Mouse (Mus musculus) midbrain, embryonic 10.5 days (tissue): ENCODE data around the gene Tmem30c. TPM values are rescaled to one million over a fixed set of nuclear protein-coding genes. Genes with fewer than 3 reads are reported as not detected.

Experiments used
- DNase-seq: peaks from one replicate; pipeline ENCODE4 v3.0.0-alpha.2; 2017; ENCODE audit warnings: low spot score
- H3K27ac ChIP-seq: fragments of 300-500 bp; sonication (generic); replicated peaks from 2 replicates; pipeline ENCODE4 v1.5.1; 2016; ENCODE audit warnings: mild to moderate bottlenecking
- H3K27me3 ChIP-seq: fragments of 300-500 bp; sonication (generic); 2 replicates; pipeline ENCODE4 v1.6.1; 2016; ENCODE audit warnings: low read depth, mild to moderate bottlenecking; ENCODE audit not compliant: poor library complexity, severe bottlenecking
- H3K36me3 ChIP-seq: fragments of 300-500 bp; sonication (generic); 2 replicates; pipeline ENCODE4 v1.6.1; 2016; ENCODE audit warnings: mild to moderate bottlenecking, moderate library complexity
- H3K4me1 ChIP-seq: fragments of 300-500 bp; sonication (generic); 2 replicates; pipeline ENCODE4 v1.6.1; 2016
- H3K4me3 ChIP-seq: fragments of 300-500 bp; sonication (generic); 2 replicates; pipeline ENCODE4 v1.5.1; 2016; ENCODE audit warnings: mild to moderate bottlenecking, moderate library complexity
- H3K9me3 ChIP-seq: fragments of 300-500 bp; sonication (generic); replicated peaks from 2 replicates; pipeline ENCODE4 v1.6.1; 2016; ENCODE audit warnings: mild to moderate bottlenecking
- WGBS: fragments of 180-500 bp; shearing (Covaris S2); methylation state at CpG from one replicate; pipeline ENCODE4 v1.1.7; 2016; 5-methylcytosine and 5-hydroxymethylcytosine counted together
- polyA plus RNA-seq: library from polyadenylated mRNA; unstranded; fragments of >200 nt; fragmentation: Nextera tagmentation; extraction: Ambion mirVana; gene quantifications from 2 replicates; pipeline ENCODE4 v1.2.1, GENCODE M21; 2016

Tmem30c gene
- polyA plus RNA-seq, 1 experiment from 2014 or later, result 0.09 TPM

DNA sequence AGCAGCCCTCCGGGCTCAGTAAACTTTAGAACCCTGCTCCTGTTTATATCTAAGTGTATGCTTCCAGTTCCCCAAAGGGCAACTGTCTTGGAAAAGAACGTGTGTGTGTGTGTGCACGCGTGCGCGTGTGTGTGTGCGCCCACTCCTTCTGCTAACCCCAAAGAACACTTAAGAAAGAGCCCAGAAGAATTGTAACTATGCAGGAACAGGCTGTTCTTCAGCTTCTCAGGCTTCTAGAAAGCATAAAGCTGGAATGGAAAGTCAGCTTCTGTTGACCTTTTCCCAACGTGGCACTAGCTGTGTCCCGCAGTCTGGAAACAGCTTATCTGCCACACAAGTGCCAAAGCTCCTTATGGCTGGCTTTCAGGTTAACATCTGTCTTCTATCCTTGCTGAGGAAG lies 22.4 kb upstream of the Tmem30c start:
- Histone ChIP-seq H3K4me3 (no peak overlapping the region), H3K9me3 (no peaks in the 10 kb centered on the region), H3K27ac (no peak overlapping the region), H3K36me3 (no peaks in the 10 kb centered on the region), H3K27me3 (no peaks in the 10 kb centered on the region), H3K4me1 (no peaks in the 10 kb centered on the region)
- WGBS, result 94% methylated on average over 9 of the region's 9 CpGs
- no peak for DNase-seq

DNA sequence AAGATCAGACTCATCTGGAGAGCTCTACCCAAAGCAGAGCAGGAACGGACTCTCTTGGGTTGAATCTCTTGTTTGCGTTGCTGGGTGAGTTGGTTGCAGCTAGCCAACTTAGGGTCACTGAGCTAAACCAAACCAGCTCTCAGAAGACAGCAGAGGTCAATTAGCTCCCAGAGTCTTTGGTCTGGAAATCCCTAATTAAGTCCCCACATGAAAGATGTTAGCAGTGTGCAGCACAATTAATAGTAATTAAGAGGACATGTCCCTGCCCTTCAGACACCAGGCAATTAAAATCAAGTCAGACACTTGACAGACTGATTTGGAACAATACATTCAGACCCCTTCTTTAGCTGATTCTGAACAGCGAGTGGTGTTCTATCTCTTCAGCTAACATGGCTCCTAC lies 21.6 kb upstream of the Tmem30c start:
- H3K27ac ChIP-seq, result no peak overlapping the region
- no peaks in the 10 kb centered on the region for H3K9me3 ChIP-seq
- H3K36me3 ChIP-seq, result no peaks in the 10 kb centered on the region
- 82% methylated on average over 3 of the region's 3 CpGs for WGBS
- no peak overlapping the region for H3K4me3 ChIP-seq
- H3K27me3 ChIP-seq, result no peaks in the 10 kb centered on the region
- DNase-seq, result no peak
- H3K4me1 ChIP-seq, result no peaks in the 10 kb centered on the region

DNA sequence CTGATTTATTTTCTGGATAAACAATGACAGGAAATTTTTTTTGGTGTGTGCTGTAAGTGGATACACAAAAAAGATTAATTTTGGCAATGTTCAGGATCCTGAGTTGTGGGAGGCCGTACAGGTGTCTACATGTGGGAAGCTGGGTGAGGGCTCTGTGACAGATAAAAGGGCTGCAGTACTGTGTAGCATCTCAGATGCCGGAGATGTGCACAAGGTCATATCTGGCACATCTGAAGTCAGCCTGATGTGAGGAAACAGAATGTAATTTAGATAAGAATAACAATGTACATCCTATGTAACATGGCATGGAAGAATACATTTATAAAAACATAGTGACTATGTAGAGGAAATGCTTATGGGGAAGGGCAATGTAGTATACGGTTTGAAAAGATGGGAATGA lies 20.8 kb upstream of the Tmem30c start:
- no peaks in the 10 kb centered on the region for H3K9me3 ChIP-seq
- no peak overlapping the region for H3K27ac ChIP-seq
- H3K4me3 ChIP-seq, result no peak overlapping the region
- DNase-seq, result no peak
- 92% methylated on average over 3 of the region's 3 CpGs for WGBS
- H3K4me1 ChIP-seq, result no peaks in the 10 kb centered on the region
- H3K27me3 ChIP-seq, result no peaks in the 10 kb centered on the region
- no peaks in the 10 kb centered on the region for H3K36me3 ChIP-seq

DNA sequence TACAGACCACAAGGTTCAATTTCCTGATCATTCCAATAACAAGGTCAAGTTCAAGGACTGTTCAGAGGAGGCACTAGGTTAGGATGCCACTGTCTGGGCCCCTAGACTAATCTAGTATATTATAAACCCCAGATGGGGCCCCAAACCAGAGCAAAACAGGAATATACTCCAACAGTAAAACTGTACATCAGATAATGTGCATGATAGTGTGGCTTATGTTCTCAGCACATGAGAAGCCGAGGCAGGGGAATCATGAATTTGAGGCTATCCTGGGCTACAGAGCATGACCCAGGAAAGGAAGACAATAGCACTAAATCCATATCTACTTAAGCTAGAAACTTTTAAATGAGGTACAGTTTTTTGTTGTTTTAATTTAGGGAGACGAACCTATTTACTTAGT lies 19.5 kb upstream of the Tmem30c start:
- H3K9me3 ChIP-seq, result no peaks in the 10 kb centered on the region
- DNase-seq, result no peak
- 87% methylated on average over 2 of the region's 2 CpGs for WGBS
- H3K27me3 ChIP-seq, result no peaks in the 10 kb centered on the region
- no peaks in the 10 kb centered on the region for H3K4me1 ChIP-seq
- no peaks in the 10 kb centered on the region for H3K36me3 ChIP-seq
- H3K27ac ChIP-seq, result no peak overlapping the region
- no peak overlapping the region for H3K4me3 ChIP-seq

DNA sequence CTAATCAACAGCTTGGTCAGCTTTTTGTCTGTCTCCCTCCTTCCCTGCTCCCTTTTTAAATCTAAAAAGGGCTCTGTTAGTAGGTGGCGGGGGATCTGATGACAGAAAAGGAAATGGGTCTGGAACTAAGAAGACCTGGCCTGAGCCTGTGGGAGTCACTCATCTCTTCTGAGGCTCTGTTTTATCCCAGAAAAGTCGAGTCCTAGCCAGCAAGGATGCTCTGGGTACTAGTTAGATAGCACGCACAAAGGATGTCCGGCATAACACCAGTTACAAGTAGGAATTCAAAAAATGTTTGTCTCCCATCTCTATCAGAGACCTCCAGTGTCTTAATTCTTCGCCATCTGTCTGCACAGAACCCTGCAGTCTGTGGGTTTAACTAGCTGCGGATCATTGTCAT lies 12.8 kb upstream of the Tmem30c start:
- H3K9me3 ChIP-seq, result no peaks in the 10 kb centered on the region
- H3K36me3 ChIP-seq, result no peaks in the 10 kb centered on the region
- H3K4me1 ChIP-seq, result peaks cover 8% of the 10 kb centered on the region
- H3K27me3 ChIP-seq, result no peaks in the 10 kb centered on the region
- H3K27ac ChIP-seq, result no peak overlapping the region
- WGBS, result 82% methylated on average over 6 of the region's 6 CpGs
- no peak overlapping the region for H3K4me3 ChIP-seq
- DNase-seq, result no peak

DNA sequence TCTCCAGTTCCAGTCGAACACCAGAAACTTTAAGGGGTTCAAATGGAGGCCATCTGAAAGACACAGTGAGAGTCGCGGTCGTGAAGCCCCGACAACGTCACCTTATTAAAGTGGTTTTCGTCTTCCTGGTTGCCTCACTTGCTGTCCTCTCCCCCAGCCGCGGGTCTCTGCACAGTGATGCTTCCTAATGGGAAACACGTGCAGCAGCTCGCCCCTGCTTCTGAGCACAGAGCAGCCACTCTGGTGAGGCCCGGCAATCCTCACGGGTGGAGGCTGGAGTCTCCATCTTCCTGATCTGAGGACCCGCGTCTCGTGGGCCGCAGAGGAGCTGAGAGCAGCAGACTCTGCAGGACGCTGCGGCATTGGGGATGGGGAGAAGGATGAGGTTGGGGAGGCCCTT lies 11.1 kb upstream of the Tmem30c start:
- H3K4me1 ChIP-seq, result peaks cover 8% of the 10 kb centered on the region
- no peaks in the 10 kb centered on the region for H3K9me3 ChIP-seq
- DNase-seq, result peak; percentile 34
- H3K4me3 ChIP-seq, result no peak overlapping the region
- no peaks in the 10 kb centered on the region for H3K36me3 ChIP-seq
- H3K27me3 ChIP-seq, result no peaks in the 10 kb centered on the region
- 65% methylated on average over 19 of the region's 19 CpGs for WGBS
- peak overlapping the region; percentile 52; the same call in 1 of the 2 replicates for H3K27ac ChIP-seq

DNA sequence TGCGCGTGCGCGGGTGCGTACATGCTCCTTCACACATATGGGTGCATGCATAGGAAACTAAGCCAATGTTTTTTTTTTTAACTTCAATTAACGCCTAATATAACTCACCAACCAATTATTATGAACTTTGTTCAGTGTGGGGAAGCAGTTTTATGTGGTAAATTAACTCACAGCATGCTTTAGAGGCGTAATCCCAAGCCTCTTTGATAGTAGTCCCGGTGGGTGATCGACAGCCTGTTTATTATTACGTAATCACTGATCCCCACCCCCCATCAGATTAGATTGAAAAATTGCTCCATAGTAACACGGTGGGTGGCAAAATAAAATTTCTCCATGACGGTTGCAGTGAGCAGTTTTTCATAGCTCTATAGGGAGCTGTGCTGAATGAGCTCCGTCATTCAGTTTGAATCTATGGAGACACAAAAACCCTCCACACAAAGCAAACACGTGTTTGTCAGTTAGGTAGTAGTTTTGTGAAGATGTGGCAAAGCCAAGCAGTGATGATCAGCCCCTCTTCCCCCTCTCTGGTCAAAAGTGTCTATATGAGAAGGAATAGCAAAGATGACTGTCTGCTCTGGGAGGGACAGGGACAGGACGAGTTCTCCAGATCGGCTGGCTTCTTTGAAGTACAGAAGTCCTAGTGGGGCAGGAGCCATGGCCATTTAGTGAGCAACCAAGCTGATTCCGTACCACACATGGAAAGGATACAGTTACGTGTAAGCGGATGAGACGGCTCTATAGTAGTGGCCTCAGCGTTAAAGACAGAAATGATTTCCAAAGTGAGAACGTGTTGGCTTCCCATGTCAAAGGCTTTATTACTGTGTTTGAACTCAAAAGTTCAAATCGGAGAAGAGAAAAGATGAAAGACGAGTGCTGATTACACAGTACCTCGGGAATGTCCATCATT lies 10.4 kb upstream of the Tmem30c start:
- no peak overlapping the region for H3K27ac ChIP-seq
- H3K27me3 ChIP-seq, result no peaks in the 10 kb centered on the region
- no peak for DNase-seq
- WGBS, result 80% methylated on average over 25 of the region's 25 CpGs
- no peaks in the 10 kb centered on the region for H3K36me3 ChIP-seq
- peaks cover 8% of the 10 kb centered on the region for H3K4me1 ChIP-seq
- no peak overlapping the region for H3K4me3 ChIP-seq
- H3K9me3 ChIP-seq, result no peaks in the 10 kb centered on the region

DNA sequence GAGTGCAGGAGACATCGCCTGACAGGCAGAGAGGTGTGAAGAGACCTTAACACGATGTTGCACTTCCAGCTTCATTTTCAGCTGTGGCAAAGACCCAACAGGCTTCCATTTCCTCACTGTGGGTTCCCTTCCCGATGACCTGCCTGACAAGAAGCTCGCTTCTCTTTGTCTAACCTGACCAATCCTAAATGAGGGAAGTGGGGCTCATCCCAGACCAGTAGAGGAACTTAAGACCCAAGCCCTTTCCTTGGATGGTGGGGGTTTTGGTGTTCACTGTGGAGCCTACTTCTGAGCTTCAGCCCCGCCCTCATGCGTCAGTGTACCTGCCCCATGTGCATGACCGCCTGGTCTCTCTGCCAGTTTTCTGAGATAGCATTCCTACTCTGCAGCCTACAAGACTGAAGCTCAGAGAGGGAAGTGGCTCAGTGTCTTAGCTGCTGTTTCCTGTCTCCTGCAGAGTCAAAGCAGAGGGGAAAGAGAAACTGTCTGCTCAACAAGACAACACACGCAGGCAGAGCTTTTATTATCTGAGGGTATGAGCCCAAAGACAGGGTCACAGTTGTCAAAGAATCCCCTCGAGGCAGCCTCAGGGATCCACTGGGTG lies 8.9 kb upstream of the Tmem30c start:
- 82% methylated on average over 9 of the region's 9 CpGs for WGBS
- Histone ChIP-seq H3K27me3 (no peaks in the 10 kb centered on the region), H3K4me3 (no peak overlapping the region), H3K4me1 (peaks cover 8% of the 10 kb centered on the region), H3K9me3 (no peaks in the 10 kb centered on the region), H3K27ac (no peak overlapping the region), H3K36me3 (no peaks in the 10 kb centered on the region)
- DNase-seq, result no peak

DNA sequence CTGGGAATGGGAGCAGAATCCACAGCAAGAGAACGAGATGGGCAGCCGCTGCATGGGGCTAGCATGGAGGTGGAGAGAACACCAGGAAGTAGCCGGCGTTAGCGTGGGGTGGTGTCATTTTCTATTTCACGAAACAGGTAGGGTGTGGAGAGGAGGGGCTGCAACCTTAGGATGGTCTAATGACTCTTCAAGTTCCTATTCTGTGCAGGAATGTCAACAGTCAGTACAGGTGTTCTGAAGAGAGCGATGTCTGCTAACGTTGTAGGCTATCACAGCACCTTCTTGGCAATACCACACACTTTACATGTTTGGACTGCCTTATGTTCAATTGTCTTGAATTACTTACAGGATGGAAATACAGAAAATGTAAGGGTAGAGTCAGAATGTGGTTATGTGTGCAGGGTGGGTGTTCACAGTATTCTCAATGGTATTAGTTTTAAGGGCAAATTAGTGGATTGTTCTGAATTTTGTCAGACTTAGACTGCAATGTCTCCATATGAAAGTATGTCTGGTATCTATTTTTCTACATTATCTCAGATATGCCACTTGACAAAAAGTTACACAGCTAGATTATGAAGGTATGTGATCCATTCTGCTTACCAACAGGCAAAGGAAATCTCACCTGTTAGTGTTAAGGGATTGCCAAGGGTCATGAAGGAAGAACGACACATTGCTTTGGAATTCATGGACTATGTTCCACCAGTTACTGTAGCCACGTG lies 2.7 kb upstream of the Tmem30c start:
- H3K4me3 ChIP-seq, result no peak overlapping the region
- H3K27ac ChIP-seq, result no peak overlapping the region
- no peaks in the 10 kb centered on the region for H3K4me1 ChIP-seq
- 90% methylated on average over 10 of the region's 10 CpGs for WGBS
- no peaks in the 10 kb centered on the region for H3K9me3 ChIP-seq
- no peak for DNase-seq
- H3K27me3 ChIP-seq, result no peaks in the 10 kb centered on the region
- H3K36me3 ChIP-seq, result no peaks in the 10 kb centered on the region

DNA sequence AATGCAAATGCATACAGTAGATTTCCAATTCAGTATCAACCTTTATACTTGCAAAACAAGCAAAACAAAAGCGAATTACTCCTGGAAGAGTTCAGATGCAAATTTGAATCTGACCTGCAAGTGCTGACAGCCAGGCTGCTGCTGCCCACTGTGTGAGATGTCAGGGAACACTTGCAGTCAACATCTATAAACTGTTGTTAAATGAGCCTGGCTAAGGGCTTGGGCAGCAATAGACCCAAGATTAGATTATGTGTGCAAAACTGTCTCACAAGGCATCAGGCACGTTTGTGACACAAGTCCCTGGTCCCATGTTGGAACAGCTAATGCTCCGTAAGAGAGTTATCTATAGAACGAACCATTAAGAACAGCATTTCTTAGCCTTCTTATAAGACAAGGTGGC lies 369 bp downstream of the Tmem30c start:
- Histone ChIP-seq H3K9me3 (no peaks in the 10 kb centered on the region), H3K4me3 (no peak overlapping the region), H3K4me1 (no peaks in the 10 kb centered on the region), H3K36me3 (no peaks in the 10 kb centered on the region), H3K27me3 (no peaks in the 10 kb centered on the region), H3K27ac (no peak overlapping the region)
- no peak for DNase-seq
- WGBS, result 68% methylated on average over 4 of the region's 4 CpGs

DNA sequence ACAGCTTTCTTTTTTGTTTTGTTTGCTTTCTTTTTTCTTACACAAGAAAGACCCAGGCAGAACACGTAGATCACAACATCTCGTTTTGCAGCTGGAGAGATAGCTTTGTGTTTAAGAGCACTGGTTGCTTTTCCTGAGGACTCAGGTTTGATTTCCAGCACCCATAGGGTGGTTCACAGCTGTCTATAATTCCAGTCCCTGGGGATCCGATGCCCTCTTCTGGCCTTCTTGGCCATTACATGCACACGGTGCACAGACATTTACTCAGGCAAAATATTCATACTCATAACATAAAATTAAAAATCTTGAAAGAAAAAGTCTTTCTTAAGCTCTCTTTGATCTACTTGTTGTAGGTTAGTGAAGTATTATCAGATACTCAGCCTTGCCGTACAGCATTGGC lies 969 bp downstream of the Tmem30c start:
- H3K36me3 ChIP-seq, result no peaks in the 10 kb centered on the region
- no peak for DNase-seq
- H3K27ac ChIP-seq, result no peak overlapping the region
- whole genome bisulfite sequencing, result 95% methylated on average over 5 of the region's 5 CpGs
- no peaks in the 10 kb centered on the region for H3K4me1 ChIP-seq
- H3K27me3 ChIP-seq, result no peaks in the 10 kb centered on the region
- H3K9me3 ChIP-seq, result no peaks in the 10 kb centered on the region
- no peak overlapping the region for H3K4me3 ChIP-seq

DNA sequence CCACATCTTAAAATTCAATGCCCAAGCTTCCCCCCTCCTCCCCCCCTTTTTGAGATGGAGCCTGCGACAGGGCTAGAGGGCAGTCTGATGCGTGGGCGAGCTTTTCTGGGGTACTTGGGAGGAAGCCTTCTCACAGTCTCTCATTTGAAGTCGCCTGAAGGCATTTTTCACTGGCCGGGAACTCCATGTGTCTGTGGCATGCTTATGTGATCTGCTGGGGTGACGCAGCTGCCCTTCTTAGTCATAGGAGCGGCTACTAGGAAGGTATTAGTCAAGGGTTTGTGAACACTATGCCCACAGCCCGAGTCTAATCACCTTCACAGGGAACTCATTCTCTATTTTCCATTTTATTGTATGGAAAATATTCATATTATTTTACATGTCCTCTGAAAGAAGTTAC lies 11.2 kb downstream of the Tmem30c start:
- no peak overlapping the region for H3K4me3 ChIP-seq
- H3K36me3 ChIP-seq, result no peaks in the 10 kb centered on the region
- WGBS, result 84% methylated on average over 8 of the region's 8 CpGs
- H3K4me1 ChIP-seq, result no peaks in the 10 kb centered on the region
- no peak for DNase-seq
- H3K27ac ChIP-seq, result no peak overlapping the region
- no peaks in the 10 kb centered on the region for H3K9me3 ChIP-seq
- H3K27me3 ChIP-seq, result no peaks in the 10 kb centered on the region
